Mouse (Mus musculus) erythroid progenitor cell, adult 5-6 weeks (primary cell): Measurements from ENCODE around the gene Col9a1. TPM values are rescaled to one million over a fixed set of nuclear protein-coding genes. Genes with fewer than 3 reads are reported as not detected.

Source experiments
- ATAC-seq: replicated peaks from 2 replicates; pipeline ENCODE4 v1.8.0; 2016; ENCODE audit warnings: moderate number of reproducible peaks, mild to moderate bottlenecking, moderate TSS enrichment, inconsistent platforms; ENCODE audit not compliant: poor library complexity, low FRiP score, severe bottlenecking
- total RNA-seq, 2 experiments: library from RNA; stranded (forward) in 1 of 2; stranded (reverse) in 1 of 2; fragments of 150-400 nt in 1 of 2; fragments of 186-747, 209-891 nt in 1 of 2; gene quantifications; 2 replicates each; pipeline versions ENCODE4 v1.2.3 to v1.2.4; 2015 to 2017; ENCODE audit warnings: low replicate concordance in 2 of 2

Col9a1 gene
- total RNA-seq, 2 experiments from 2014 or later = not detected

- no peak for ATAC-seq
These were observed 83.8 kb downstream of the Col9a1 start for GRCm38 (mm10) chr1:24261181-24261580.

- no peak for ATAC-seq
These were observed 89.6 kb downstream of the Col9a1 start for GRCm38 (mm10) chr1:24267022-24267421.

- no peak for ATAC-seq
These were observed 109.0 kb downstream of the Col9a1 start for GRCm38 (mm10) chr1:24286360-24286759.

- ATAC-seq = no peak
These were observed 115.1 kb downstream of the Col9a1 start for GRCm38 (mm10) chr1:24292515-24292914.

- ATAC-seq = no peak
These were observed 117.9 kb downstream of the Col9a1 start for GRCm38 (mm10) chr1:24294979-24295942.

- no peak for ATAC-seq
These were observed 123.3 kb downstream of the Col9a1 start for GRCm38 (mm10) chr1:24300700-24301099.

Other genes with a start within 250 kb of the Col9a1 start
- gene Sdhaf4, start 172.0 kb upstream of the Col9a1 start, total RNA-seq (2015; ENCODE audit: low replicate concordance) = 21.3 and 28.9 TPM in 2 replicates
- gene Sdhaf4, start 172.0 kb upstream of the Col9a1 start, total RNA-seq (2017; ENCODE audit: low replicate concordance) = 15.2 and 18.2 TPM in 2 replicates
- gene Fam135a, start 77.3 kb upstream of the Col9a1 start, total RNA-seq (2015; ENCODE audit: low replicate concordance) = not detected in 2 replicates
- gene Fam135a, start 77.3 kb upstream of the Col9a1 start, total RNA-seq (2017; ENCODE audit: low replicate concordance) = not detected in 2 replicates